Mouse (Mus musculus) hindbrain, embryonic 13.5 days (tissue): ENCODE data around the gene Slamf9. TPM values are rescaled to one million over a fixed set of nuclear protein-coding genes. Genes with fewer than 3 reads are reported as not detected.

ENCODE experiments used
- ATAC-seq: fragments of 200-750 bp; cut with Nextera tagmentation; 2 replicates; pipeline ENCODE4 v1.8.0; 2017; ENCODE audit warnings: moderate TSS enrichment; ENCODE audit not compliant: low FRiP score
- H3K27ac ChIP-seq: fragments of 300-500 bp; sonication (generic); 2 replicates; pipeline ENCODE4 v1.5.1; 2015; ENCODE audit warnings: inconsistent platforms, mild to moderate bottlenecking, moderate library complexity
- H3K27me3 ChIP-seq: fragments of 300-500 bp; sonication (generic); 2 replicates; pipeline ENCODE4 v1.6.1; 2015; ENCODE audit warnings: mild to moderate bottlenecking, inconsistent platforms
- H3K36me3 ChIP-seq: fragments of 300-500 bp; sonication (generic); 2 replicates; pipeline ENCODE4 v1.6.1; 2015; ENCODE audit warnings: mild to moderate bottlenecking, inconsistent platforms
- H3K4me1 ChIP-seq: fragments of 300-500 bp; sonication (generic); replicated peaks from 2 replicates; pipeline ENCODE4 v1.6.1; 2015; ENCODE audit warnings: inconsistent platforms
- H3K4me2 ChIP-seq: fragments of 300-500 bp; sonication (generic); 2 replicates; pipeline ENCODE4 v1.6.1; 2015; ENCODE audit warnings: inconsistent platforms, mild to moderate bottlenecking, moderate library complexity
- H3K4me3 ChIP-seq: fragments of 300-500 bp; sonication (generic); 2 replicates; pipeline ENCODE4 v1.5.1; 2015; ENCODE audit warnings: mild to moderate bottlenecking, inconsistent platforms
- H3K9ac ChIP-seq: fragments of 300-500 bp; sonication (generic); 2 replicates; pipeline ENCODE4 v1.6.1; 2015; ENCODE audit warnings: mild to moderate bottlenecking, inconsistent platforms
- H3K9me3 ChIP-seq: fragments of 300-500 bp; sonication (generic); 2 replicates; pipeline ENCODE4 v1.6.1; 2016; ENCODE audit warnings: inconsistent platforms
- WGBS: fragments of 180-500 bp; shearing (Covaris S2); methylation state at CpG from one replicate; pipeline ENCODE4 v1.1.7; 2015; 5-methylcytosine and 5-hydroxymethylcytosine counted together
- polyA plus RNA-seq: library from polyadenylated mRNA; unstranded; fragments of >200 nt; fragmentation: Nextera tagmentation; extraction: Ambion mirVana; gene quantifications from 2 replicates; pipeline ENCODE4 v1.2.1, GENCODE M21; 2015

The Slamf9 gene
- polyA plus RNA-seq, 1 experiment from 2014 or later = not detected

DNA sequence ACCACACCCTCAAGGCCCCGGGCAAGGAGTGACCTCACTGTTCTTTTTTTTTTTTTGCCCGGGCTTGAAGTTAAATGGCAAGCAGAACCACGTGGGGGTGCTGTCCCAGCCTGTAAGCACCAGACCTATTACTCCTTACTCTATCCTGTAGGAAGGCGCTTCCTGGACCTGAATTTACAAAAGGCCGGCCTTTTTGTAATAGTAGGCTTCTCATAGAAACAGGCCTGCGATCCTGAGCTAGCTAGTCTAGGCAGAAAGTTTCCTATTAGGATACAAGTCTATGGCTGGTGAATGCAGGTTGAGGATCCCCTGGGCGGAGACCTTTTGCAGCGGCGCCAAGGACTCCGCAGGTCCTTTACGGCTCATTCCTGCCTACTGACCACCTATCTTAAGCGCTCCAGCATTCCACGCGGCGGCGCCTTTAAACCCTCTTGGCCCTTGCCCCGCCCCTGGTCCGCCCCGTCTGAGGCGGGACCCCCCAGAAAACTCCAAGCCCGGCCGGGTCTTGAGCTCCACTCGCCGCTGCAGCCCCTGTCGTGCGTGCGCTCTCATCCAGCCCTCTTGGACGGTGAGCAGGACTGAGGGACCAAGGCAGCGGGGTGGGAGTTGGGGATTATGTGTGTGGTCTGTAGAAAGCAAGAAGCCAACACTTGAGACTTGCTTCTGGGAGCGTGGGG lies 24.7 kb downstream of the Slamf9 start, which contains the start of gene Tagln2:
Tagln2 (plus strand) TSS at position 283 of the 677 bp plus-strand sequence.
- Histone ChIP-seq H3K9me3 (no peaks in the 10 kb centered on the region), H3K9ac (peak within 1 kb of the TSS; percentile 65), H3K4me1 (peaks cover 50% of the 10 kb centered on the region), H3K27me3 (peaks cover 62% of the 10 kb centered on the region), H3K4me3 (peak within 1 kb of the TSS; percentile 42), H3K4me2 (peak within 1 kb of the TSS; percentile 56), H3K36me3 (peaks cover 42% of the 10 kb centered on the region), H3K27ac (0 out of 2 replicates have a peak within 1 kb of the TSS, but pooled peaks have one; percentile 12)
- ATAC-seq = peak; percentile 33
- WGBS = 2% methylated on average over 30 of the region's 30 CpGs

DNA sequence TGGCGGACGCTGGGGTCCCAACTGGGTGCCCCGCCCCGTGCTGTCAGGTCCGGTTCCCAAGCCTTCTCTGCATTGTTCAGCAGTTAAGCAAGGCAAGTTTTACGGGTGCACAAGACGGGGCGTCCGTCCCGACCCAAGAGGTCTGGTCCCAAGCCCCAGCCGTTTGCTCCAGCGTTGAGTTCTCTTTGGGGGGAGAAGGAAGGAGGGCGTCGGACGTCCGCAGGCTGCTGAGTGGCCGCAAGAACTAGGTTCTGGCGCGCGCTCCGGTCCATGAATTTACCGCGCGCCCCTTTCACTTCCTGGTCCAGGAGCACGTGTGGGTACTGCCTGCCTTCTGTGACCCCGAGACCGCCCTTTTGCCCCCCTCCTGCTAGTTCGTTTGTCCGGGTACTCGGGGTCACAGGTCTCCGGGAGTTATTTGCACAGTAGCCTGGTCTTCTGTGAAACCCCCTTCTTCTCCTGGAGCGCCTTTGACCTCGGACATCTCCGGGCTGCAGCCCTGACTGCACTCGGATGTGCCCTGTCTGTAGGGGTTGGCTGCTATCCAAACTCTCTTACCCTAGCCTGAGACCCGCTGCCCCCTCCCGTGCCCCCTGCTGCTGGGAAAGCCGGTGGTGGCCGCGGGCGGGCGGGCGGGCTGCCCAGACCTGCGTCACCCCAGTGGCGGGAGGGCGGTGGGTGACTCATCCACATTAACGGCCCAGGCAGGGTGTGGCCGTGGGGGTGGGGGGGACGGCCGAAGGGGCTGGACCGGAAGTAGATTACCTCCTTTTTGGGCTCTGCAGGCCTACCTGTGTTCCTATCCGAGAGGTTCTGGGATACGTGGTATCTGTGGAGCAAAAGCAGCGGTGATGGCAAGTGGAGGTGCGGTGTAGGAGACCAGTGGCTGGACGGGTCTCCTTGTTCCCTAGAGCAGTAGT lies 25.6 kb downstream of the Slamf9 start:
- H3K9me3 ChIP-seq = no peaks in the 10 kb centered on the region
- peak overlapping the region; percentile 12; the same call in 1 of the 2 replicates for H3K27ac ChIP-seq
- peak overlapping the region; percentile 65 for H3K9ac ChIP-seq
- H3K36me3 ChIP-seq = peaks cover 34% of the 10 kb centered on the region
- peaks cover 62% of the 10 kb centered on the region for H3K27me3 ChIP-seq
- H3K4me3 ChIP-seq = peak overlapping the region; percentile 42
- ATAC-seq = peak; percentile 6; the same call in 1 of the 2 replicates
- H3K4me2 ChIP-seq = peak overlapping the region; percentile 56
- peaks cover 52% of the 10 kb centered on the region for H3K4me1 ChIP-seq
- WGBS = 1% methylated on average over 56 of the region's 56 CpGs

DNA sequence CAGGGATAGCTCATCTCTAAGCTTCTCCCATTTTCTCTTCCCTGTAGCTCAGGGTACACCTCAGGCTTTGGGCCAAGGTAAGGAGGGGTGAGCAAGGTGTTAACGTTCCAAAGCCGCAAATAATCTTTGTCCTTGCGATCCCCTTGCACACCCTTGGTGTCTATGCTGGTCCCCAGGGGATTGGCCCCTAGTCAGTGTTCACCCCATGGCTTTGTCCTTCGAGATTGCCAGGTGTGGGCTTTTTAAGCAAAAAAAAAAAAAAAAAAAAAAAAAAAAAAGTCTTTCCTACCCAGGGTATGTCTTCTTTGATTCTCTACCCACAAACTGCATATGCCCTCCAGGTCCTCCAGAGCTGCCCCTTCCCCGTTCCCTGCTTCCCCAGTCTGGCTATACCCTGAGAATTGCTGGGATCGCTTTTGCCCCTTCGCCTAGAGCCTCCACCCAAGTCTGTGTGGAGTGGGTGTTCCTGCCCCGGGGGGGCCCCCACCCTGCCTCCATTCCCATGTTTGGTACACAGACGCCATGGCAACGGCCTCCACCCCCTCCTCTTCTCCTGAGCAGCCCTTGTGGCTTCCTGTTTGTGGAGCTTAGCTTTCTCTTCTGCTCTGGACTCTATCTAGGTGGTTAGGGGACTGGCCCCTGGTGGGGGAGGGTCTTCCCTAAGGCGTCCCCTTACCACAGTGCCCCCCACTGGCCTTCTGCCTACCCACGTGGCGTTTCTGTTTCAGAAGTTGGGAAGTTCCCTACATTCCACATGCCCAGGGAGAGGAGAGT lies 26.4 kb downstream of the Slamf9 start:
- 26% methylated on average over 13 of the region's 13 CpGs for WGBS
- peaks cover 26% of the 10 kb centered on the region for H3K36me3 ChIP-seq
- H3K27me3 ChIP-seq = peaks cover 58% of the 10 kb centered on the region
- H3K27ac ChIP-seq = no peak overlapping the region; the same call in 1 of the 2 replicates
- peak overlapping the region; percentile 42 for H3K4me3 ChIP-seq
- ATAC-seq = peak; percentile 6; the same call in 1 of the 2 replicates
- peaks cover 52% of the 10 kb centered on the region for H3K4me1 ChIP-seq
- peak overlapping the region; percentile 56 for H3K4me2 ChIP-seq
- no peaks in the 10 kb centered on the region for H3K9me3 ChIP-seq
- H3K9ac ChIP-seq = 0 out of 2 replicates have a peak overlapping the region, but pooled peaks have one; percentile 65

DNA sequence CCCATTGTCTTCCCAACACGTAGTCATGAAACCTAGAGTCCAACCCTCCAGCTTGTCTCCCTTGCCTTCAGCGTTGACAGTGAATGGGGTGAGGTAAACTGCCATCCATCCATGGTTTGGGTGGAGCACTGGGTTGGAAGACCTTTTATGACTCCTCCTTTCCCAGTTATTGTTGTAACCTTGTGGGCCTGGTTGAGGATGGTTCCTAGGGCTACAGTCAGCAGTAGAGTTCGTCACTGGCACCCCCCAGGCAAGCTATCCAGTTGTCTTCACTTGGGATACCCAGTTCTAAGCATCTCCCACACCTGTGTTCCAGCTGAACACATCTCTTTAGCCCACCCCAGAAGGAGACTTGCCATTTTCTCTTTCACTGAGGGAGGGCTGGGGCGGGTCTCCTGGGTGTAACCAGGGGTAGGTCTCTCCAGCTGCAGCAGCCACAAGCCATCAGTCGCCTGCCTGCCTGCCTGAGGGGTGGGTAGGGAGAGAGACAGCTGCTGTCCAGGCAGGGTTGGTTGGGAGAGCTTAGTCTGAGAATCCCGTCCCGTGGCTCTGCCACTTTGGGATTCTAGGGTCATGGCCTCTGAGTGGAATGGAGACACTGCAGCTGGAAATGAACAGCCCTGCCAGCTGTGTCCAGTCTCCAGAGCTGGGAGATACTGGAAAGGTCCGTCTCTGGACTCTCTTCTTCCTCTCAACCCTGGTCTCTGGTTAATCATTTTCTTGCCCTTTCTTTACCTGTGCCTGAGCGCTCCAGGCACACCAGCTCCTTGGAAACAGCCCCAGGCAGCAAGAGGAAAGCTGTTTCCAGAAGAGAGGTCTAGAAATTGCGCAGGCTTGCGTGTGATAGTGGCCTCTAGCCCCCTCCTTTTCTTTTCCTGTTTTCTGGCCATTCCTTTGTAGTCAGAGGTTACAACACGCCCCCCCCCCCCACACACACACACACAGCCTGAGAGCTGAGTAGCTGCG lies 27.3 kb downstream of the Slamf9 start:
- Histone ChIP-seq H3K27ac (peak overlapping the region; percentile 64), H3K9me3 (no peaks in the 10 kb centered on the region), H3K27me3 (peaks cover 54% of the 10 kb centered on the region), H3K9ac (no peak overlapping the region; the same call in 1 of the 2 replicates), H3K4me2 (peak overlapping the region; percentile 56), H3K4me1 (peaks cover 52% of the 10 kb centered on the region), H3K36me3 (peaks cover 17% of the 10 kb centered on the region), H3K4me3 (peak overlapping the region; percentile 11; the same call in 1 of the 2 replicates)
- ATAC-seq = no peak; the same call in 1 of the 2 replicates
- WGBS = 22% methylated on average over 12 of the region's 13 CpGs

DNA sequence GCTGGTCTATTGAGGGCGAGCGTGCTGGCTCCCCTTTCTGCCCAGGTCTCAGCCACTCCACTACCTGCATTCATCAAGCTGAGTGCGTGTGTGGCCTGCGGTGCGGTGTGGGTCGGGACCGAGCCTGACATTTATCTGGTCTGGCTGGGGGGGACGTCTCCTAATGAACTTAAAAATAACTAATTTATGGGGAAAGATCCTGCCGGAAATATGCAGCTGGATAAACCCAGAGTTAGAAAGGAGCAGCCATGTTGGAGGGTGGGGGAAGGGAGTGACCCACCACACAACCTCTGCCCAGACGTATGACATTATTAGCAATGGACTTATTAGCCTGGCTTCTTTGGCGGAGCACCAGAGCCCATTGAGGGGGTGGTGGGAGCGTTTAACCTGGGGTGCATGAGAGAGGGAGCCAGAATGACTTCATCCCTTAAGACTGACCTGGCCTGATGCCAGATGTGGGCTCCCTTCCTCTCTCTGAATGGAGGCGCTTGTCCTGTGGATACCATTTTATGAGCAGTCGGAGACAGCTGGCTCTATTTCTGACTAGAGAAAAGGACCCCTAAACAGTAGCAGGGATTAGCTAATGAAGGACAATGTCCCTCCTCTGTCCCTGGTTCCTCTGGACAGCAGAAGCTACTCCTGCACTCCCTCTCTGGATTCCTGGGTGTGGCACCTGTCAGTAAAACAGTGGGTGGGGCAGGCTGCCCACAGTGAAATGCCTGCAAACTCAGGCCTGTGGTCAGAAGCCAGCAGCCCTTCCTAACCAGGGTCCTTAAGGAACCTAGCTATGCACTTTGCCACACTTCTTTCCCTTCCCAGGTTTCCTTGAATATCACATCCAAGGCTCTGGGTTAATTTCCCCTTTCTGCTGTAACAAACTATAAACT lies 28.2 kb downstream of the Slamf9 start:
- Histone ChIP-seq H3K9me3 (no peaks in the 10 kb centered on the region), H3K27me3 (peaks cover 45% of the 10 kb centered on the region), H3K4me3 (peak overlapping the region; percentile 11; the same call in 1 of the 2 replicates), H3K9ac (peak overlapping the region; percentile 24; the same call in 1 of the 2 replicates), H3K4me2 (peak overlapping the region; percentile 56), H3K36me3 (peaks cover 8% of the 10 kb centered on the region), H3K27ac (peak overlapping the region; percentile 64), H3K4me1 (peaks cover 55% of the 10 kb centered on the region)
- WGBS = 26% methylated on average over 14 of the region's 14 CpGs
- ATAC-seq = 0 out of 2 replicates have a peak, but pooled peaks have one; percentile 13

DNA sequence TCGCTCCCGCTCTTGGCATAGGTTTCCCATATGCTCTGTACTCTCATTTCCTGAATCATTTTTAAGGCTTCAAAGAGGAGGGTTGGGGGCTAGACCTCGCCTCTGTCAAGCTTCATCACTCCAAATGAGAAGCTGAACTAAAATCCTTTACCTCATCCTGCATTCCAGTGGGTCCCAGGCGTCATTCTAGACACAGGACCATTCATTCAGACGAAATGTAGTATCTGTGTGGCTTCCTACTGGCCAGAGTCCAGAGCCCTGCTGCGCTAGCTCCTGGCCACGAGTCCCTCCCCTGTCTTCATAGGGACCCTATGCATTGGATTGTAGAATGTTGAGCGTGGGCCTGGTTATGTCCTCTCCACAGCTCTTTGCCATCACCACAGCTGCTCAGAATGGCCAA lies 29.6 kb downstream of the Slamf9 start:
- no peak overlapping the region for H3K4me2 ChIP-seq
- no peak overlapping the region for H3K27ac ChIP-seq
- no peak overlapping the region for H3K9ac ChIP-seq
- no peak overlapping the region for H3K4me3 ChIP-seq
- no peaks in the 10 kb centered on the region for H3K36me3 ChIP-seq
- ATAC-seq = no peak
- H3K9me3 ChIP-seq = no peaks in the 10 kb centered on the region
- WGBS = 76% methylated on average over 8 of the region's 8 CpGs
- peaks cover 52% of the 10 kb centered on the region for H3K4me1 ChIP-seq
- peaks cover 31% of the 10 kb centered on the region for H3K27me3 ChIP-seq

DNA sequence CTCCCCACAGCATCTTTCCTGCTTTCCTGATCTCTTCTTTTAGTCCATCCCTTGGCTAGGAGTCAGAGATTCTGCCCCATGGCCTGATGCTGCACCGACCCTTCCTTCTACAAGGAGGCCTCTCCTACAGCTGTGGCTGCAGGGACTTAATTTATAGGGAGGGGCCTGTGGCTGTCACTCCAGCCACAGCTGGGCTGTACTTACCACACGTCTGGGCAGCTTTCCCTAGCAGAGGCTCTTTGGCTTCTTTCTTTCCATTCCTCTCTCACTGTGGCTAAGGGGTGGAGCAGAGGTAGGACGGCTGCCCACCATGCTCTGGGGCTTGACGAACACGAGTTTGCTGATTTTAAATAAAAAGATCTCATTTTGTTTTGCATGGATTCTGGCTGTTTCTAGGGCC lies 31.8 kb downstream of the Slamf9 start:
- Histone ChIP-seq H3K27ac (no peak overlapping the region), H3K4me3 (no peak overlapping the region), H3K4me2 (no peak overlapping the region), H3K9me3 (no peaks in the 10 kb centered on the region), H3K36me3 (no peaks in the 10 kb centered on the region), H3K4me1 (peaks cover 36% of the 10 kb centered on the region), H3K27me3 (peaks cover 8% of the 10 kb centered on the region), H3K9ac (no peak overlapping the region)
- no peak for ATAC-seq
- 63% methylated on average over 5 of the region's 5 CpGs for WGBS

DNA sequence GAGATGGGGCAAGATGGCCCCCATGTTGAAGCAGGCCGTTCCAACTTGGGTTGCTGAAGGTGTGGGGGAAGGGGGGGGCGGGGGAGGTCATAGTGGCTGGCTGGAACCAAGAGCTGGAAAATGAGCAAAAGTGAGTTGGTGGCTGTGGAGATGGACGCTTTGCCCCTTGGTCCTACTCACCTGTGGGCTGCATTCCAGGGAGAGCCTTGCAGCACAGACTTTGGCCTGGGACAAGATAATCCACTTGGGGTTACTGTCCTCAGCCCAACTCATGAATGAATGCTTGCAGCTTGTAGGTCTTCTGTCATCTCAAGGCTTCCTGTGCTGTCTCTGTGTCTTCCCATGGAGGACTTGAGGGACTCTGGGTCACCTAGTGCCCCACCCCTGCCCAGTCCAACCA lies 32.5 kb downstream of the Slamf9 start:
- Histone ChIP-seq H3K27ac (no peak overlapping the region), H3K4me3 (no peak overlapping the region), H3K4me2 (no peak overlapping the region), H3K9ac (no peak overlapping the region), H3K27me3 (peaks cover 2% of the 10 kb centered on the region; the same call in 1 of the 2 replicates), H3K36me3 (no peaks in the 10 kb centered on the region), H3K9me3 (no peaks in the 10 kb centered on the region), H3K4me1 (peaks cover 29% of the 10 kb centered on the region)
- 91% methylated on average over 3 of the region's 3 CpGs for WGBS
- no peak for ATAC-seq

DNA sequence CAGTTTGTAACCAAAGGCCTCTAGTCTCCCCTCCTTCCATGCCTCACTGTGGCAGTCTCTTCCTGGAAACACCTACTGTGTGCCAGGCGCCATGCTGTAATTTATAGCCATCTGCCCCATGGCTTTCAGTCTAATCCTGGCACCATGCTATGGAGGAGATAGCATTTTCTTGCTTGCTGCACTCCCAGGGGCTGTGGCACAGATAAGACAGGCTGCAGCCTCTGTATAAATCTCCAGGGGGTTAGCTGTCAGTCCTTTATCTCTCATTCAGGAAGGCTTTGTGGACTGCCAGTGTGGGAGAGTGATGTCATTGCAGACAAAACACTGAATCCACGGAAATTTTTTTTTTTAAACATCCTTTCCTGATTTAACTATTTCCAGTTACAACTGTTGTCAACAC lies 33.0 kb downstream of the Slamf9 start:
- H3K4me2 ChIP-seq = no peak overlapping the region
- H3K27me3 ChIP-seq = peaks cover 2% of the 10 kb centered on the region; the same call in 1 of the 2 replicates
- H3K9me3 ChIP-seq = no peaks in the 10 kb centered on the region
- H3K4me1 ChIP-seq = peaks cover 28% of the 10 kb centered on the region
- WGBS = 45% methylated on average over 2 of the region's 2 CpGs
- H3K4me3 ChIP-seq = no peak overlapping the region
- no peak for ATAC-seq
- H3K27ac ChIP-seq = no peak overlapping the region
- no peaks in the 10 kb centered on the region for H3K36me3 ChIP-seq
- no peak overlapping the region for H3K9ac ChIP-seq

DNA sequence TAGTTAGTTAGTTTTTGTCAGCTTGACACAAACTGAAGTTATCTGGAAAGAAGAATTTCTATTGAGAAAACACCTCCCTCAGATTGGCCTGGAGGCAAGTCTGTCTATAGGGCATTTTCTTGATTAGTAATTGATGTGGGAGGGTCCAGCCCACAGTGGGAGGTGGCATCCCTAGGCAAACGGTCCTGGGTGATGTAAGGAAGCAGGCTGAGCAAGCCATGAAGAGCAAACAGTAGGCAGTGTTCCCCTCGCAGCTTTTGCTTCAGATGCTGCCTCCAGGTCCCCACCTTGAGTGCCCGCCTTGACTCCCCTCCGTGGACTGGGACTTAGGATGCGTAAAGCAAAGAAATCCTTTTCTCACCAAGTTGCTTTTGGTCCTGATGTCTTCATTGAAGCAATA lies 34.1 kb downstream of the Slamf9 start:
- Histone ChIP-seq H3K4me1 (peaks cover 25% of the 10 kb centered on the region), H3K27me3 (no peaks in the 10 kb centered on the region), H3K4me3 (no peak overlapping the region), H3K36me3 (no peaks in the 10 kb centered on the region), H3K4me2 (no peak overlapping the region), H3K9me3 (no peaks in the 10 kb centered on the region), H3K27ac (no peak overlapping the region), H3K9ac (no peak overlapping the region)
- no peak for ATAC-seq
- 77% methylated on average over 5 of the region's 5 CpGs for WGBS
